Comparison of ENCODE assay signal across 8 mouse cellular contexts in the genomic region with DNA sequence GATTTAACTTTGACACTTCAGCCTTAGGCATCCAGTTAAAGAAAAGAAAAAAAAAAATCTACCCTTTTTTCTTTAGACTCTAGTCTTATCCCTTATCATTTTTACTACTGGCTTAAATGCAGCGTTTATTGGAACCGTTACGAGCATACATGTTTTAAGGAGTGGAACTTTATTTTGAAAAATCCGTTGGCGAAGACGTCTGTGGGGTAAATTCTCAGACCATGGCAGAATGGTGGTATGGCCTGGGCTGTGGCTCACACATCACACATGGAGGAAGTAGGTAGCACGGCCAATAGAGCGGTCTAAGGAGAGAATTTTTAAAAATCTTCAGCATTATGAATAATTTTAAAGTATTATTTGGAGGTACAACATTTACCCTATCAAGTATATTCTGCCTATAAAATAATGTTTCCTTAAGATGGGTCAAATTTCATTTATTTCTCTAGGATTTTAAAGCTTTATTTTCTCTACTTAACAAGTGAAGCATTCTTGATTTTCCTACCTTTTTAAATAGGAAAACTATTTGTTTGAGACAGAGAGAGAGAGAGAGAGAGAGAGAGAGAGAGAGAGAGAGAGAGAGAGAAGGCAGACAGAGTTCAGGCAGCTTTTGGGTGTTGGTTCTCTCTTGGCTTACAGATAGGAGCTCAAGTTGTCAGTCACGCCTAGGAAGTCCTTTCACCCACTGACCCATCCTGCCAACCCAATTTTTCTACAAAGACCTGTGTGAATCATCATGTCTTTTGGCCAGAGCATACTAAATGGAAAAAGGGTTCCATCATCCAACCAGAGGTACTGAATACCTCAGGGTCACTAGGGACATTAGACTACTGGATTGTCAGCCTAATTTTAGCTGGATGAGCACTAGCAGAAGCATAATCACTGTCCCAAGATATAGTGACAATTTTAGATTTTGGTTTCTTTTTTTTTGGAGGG. TPM values are rescaled to one million over a fixed set of nuclear protein-coding genes. Genes with fewer than 3 reads are reported as not detected.
DNase-seq lines count a peak whose midpoint lies in the region; ATAC-seq and TF ChIP-seq lines count a peak whose summit lies in the region.

No protein-coding gene starts in this region.

- H3K4me1 ChIP-seq in forebrain, embryonic 10.5 days = peaks cover 33% of the 10 kb centered on the region
- H3K4me1 ChIP-seq in limb, embryonic 14.5 days (ENCODE audit: control insufficient read depth, insufficient read depth, low read length) = peaks cover 8% of the 10 kb centered on the region; the same call in 1 of the 2 replicates
- H3K4me1 ChIP-seq in stomach, embryonic 16.5 days (ENCODE audit: control insufficient read depth, insufficient read depth, low read length) = peaks cover 14% of the 10 kb centered on the region

- no peaks in the 10 kb centered on the region for H3K9me3 ChIP-seq in forebrain, embryonic 10.5 days
- H3K9me3 ChIP-seq in limb, embryonic 14.5 days (ENCODE audit: control insufficient read depth, low read length) = no peaks in the 10 kb centered on the region
- H3K9me3 ChIP-seq in stomach, embryonic 16.5 days (replicated peaks; ENCODE audit: control insufficient read depth, low read length) = no peaks in the 10 kb centered on the region

- peak; percentile 17 for DNase-seq in CD4-positive, CD25-positive, alpha-beta regulatory T cell, adult 2 months (ENCODE audit: low read depth, low spot score)
- DNase-seq in 3134 (ENCODE audit: extremely low read depth, insufficient read length, low spot score) = peak; percentile 41
- DNase-seq in forebrain, embryonic 10.5 days (ENCODE audit: extremely low spot score, low spot score) = no peak
- no peak for DNase-seq in limb, embryonic 14.5 days (ENCODE audit: low spot score)
- no peak for DNase-seq in thymus, postnatal 10 days (ENCODE audit: low spot score in 2 of 2)
- no peak for DNase-seq in kidney, postnatal 14 days

- no peak for TF ChIP-seq POLR2A in limb, embryonic 14.5 days (IDR thresholded peaks at IDR 0.05; ENCODE audit: borderline replicate concordance, extremely low read depth, insufficient read depth, insufficient read length)

- H3K27ac ChIP-seq in forebrain, embryonic 10.5 days = peak overlapping the region; percentile 96
- H3K27ac ChIP-seq in limb, embryonic 14.5 days (replicated peaks; ENCODE audit: low read depth, low read length) = peak overlapping the region; percentile 92
- peak overlapping the region; percentile 90 for H3K27ac ChIP-seq in stomach, embryonic 16.5 days (ENCODE audit: low read length)

- H3K9ac ChIP-seq in limb, embryonic 14.5 days (ENCODE audit: low read depth, low read length, severe bottlenecking) = peak overlapping the region; percentile 92
- H3K9ac ChIP-seq in stomach, embryonic 16.5 days (ENCODE audit: low read length) = peak overlapping the region; percentile 77

- peaks cover 5% of the 10 kb centered on the region for H3K36me3 ChIP-seq in forebrain, embryonic 10.5 days (replicated peaks)
- 0 out of 2 replicates have a peak, but pooled peaks cover 5% of the 10 kb centered on the region for H3K36me3 ChIP-seq in limb, embryonic 14.5 days (ENCODE audit: control insufficient read depth, insufficient read depth, low read length)
- H3K36me3 ChIP-seq in stomach, embryonic 16.5 days (ENCODE audit: control insufficient read depth, insufficient read depth, low read length) = no peaks in the 10 kb centered on the region

- WGBS in forebrain, embryonic 10.5 days = 44% methylated on average over 9 of the region's 9 CpGs
- 26% methylated on average over 9 of the region's 9 CpGs for WGBS in limb, embryonic 14.5 days
- 29% methylated on average over 9 of the region's 9 CpGs for WGBS in stomach, embryonic 16.5 days

- H3K4me3 ChIP-seq in forebrain, embryonic 10.5 days = peak overlapping the region; percentile 74
- H3K4me3 ChIP-seq in limb, embryonic 14.5 days (replicated peaks; ENCODE audit: low read length) = peak overlapping the region; percentile 92
- peak overlapping the region; percentile 64 for H3K4me3 ChIP-seq in stomach, embryonic 16.5 days (replicated peaks; ENCODE audit: low read length)

- H3K4me2 ChIP-seq in limb, embryonic 14.5 days (replicated peaks; ENCODE audit: low read depth, low read length, severe bottlenecking) = peak overlapping the region; percentile 82
- peak overlapping the region; percentile 79 for H3K4me2 ChIP-seq in stomach, embryonic 16.5 days (ENCODE audit: low read depth, low read length)

- no peak for ATAC-seq in CD4-positive, CD25-positive, alpha-beta regulatory T cell, adult 4 months
- no peak for ATAC-seq in limb, embryonic 14.5 days (ENCODE audit: low FRiP score, low read depth)
- ATAC-seq in stomach, embryonic 16.5 days (ENCODE audit: insufficient read depth, low FRiP score) = no peak

- H3K27me3 ChIP-seq in forebrain, embryonic 10.5 days (ENCODE audit: poor library complexity, severe bottlenecking) = no peaks in the 10 kb centered on the region
- no peaks in the 10 kb centered on the region for H3K27me3 ChIP-seq in limb, embryonic 14.5 days (ENCODE audit: control insufficient read depth, insufficient read depth, low read length)
- no peaks in the 10 kb centered on the region for H3K27me3 ChIP-seq in stomach, embryonic 16.5 days (ENCODE audit: control insufficient read depth, insufficient read depth, low read length)

RNA-seq across cellular contexts. Expression of a gene that starts 1.7 kb away (rescaled TPM):
- 10 to 100 TPM; 10.1 to 12.5 TPM for polyA plus RNA-seq in CD4-positive, CD25-positive, alpha-beta regulatory T cell, adult 4 months (2017; shearing (Covaris generic))
- polyA plus RNA-seq in forebrain, embryonic 10.5 days (2016; fragmentation: Nextera tagmentation; extraction: Ambion mirVana) = 28.4 and 29.5 TPM in 2 replicates
- 46.6 and 55.4 TPM in 2 replicates for polyA plus RNA-seq in limb, embryonic 14.5 days (2012; rRNA removed)
- polyA plus RNA-seq in limb, embryonic 14.5 days (2014; fragmentation: Nextera tagmentation; extraction: Ambion mirVana) = 34.0 and 36.5 TPM in 2 replicates
- polyA plus RNA-seq in stomach, embryonic 16.5 days (2015; fragmentation: Nextera tagmentation; extraction: Ambion mirVana) = 36.9 and 40.0 TPM in 2 replicates

RNA-seq across cellular contexts. Expression of a gene that starts 10.5 kb away (rescaled TPM):
- polyA plus RNA-seq in CD4-positive, CD25-positive, alpha-beta regulatory T cell, adult 4 months (2017; shearing (Covaris generic)) = 10 to 100 TPM; 50.3 to 54.6 TPM
- 53.6 and 56.8 TPM in 2 replicates for polyA plus RNA-seq in forebrain, embryonic 10.5 days (2016; fragmentation: Nextera tagmentation; extraction: Ambion mirVana)
- polyA plus RNA-seq in limb, embryonic 14.5 days (2012; rRNA removed) = 19.5 and 21.1 TPM in 2 replicates
- 30.7 and 30.9 TPM in 2 replicates for polyA plus RNA-seq in limb, embryonic 14.5 days (2014; fragmentation: Nextera tagmentation; extraction: Ambion mirVana)
- polyA plus RNA-seq in stomach, embryonic 16.5 days (2015; fragmentation: Nextera tagmentation; extraction: Ambion mirVana) = 26.6 and 28.4 TPM in 2 replicates

RNA-seq across cellular contexts. Expression of a gene that starts 17.2 kb away (rescaled TPM):
- 1 to 10 TPM; 1.3 to 2.1 TPM for polyA plus RNA-seq in CD4-positive, CD25-positive, alpha-beta regulatory T cell, adult 4 months (2017; shearing (Covaris generic))
- 6.4 and 8.2 TPM in 2 replicates for polyA plus RNA-seq in forebrain, embryonic 10.5 days (2016; fragmentation: Nextera tagmentation; extraction: Ambion mirVana)
- 13.2 and 14.6 TPM in 2 replicates for polyA plus RNA-seq in limb, embryonic 14.5 days (2012; rRNA removed)
- 7.4 and 9.0 TPM in 2 replicates for polyA plus RNA-seq in limb, embryonic 14.5 days (2014; fragmentation: Nextera tagmentation; extraction: Ambion mirVana)
- polyA plus RNA-seq in stomach, embryonic 16.5 days (2015; fragmentation: Nextera tagmentation; extraction: Ambion mirVana) = 7.4 and 8.0 TPM in 2 replicates

RNA-seq across cellular contexts. Expression of a gene that starts 26.8 kb away (rescaled TPM):
- polyA plus RNA-seq in CD4-positive, CD25-positive, alpha-beta regulatory T cell, adult 4 months (2017; shearing (Covaris generic)) = not detected
- polyA plus RNA-seq in forebrain, embryonic 10.5 days (2016; fragmentation: Nextera tagmentation; extraction: Ambion mirVana) = 8.5 and 8.8 TPM in 2 replicates
- 11.6 and 14.9 TPM in 2 replicates for polyA plus RNA-seq in limb, embryonic 14.5 days (2012; rRNA removed)
- polyA plus RNA-seq in limb, embryonic 14.5 days (2014; fragmentation: Nextera tagmentation; extraction: Ambion mirVana) = 4.3 and 5.7 TPM in 2 replicates
- polyA plus RNA-seq in stomach, embryonic 16.5 days (2015; fragmentation: Nextera tagmentation; extraction: Ambion mirVana) = 5.7 and 6.3 TPM in 2 replicates

RNA-seq across cellular contexts. Expression of a gene that starts 37.7 kb away (rescaled TPM):
- polyA plus RNA-seq in CD4-positive, CD25-positive, alpha-beta regulatory T cell, adult 4 months (2017; shearing (Covaris generic)) = 100 to 1,000 TPM; 115 to 140 TPM
- polyA plus RNA-seq in forebrain, embryonic 10.5 days (2016; fragmentation: Nextera tagmentation; extraction: Ambion mirVana) = 174 and 184 TPM in 2 replicates
- 63.2 and 66.0 TPM in 2 replicates for polyA plus RNA-seq in limb, embryonic 14.5 days (2012; rRNA removed)
- 93.0 and 99.5 TPM in 2 replicates for polyA plus RNA-seq in limb, embryonic 14.5 days (2014; fragmentation: Nextera tagmentation; extraction: Ambion mirVana)
- 125 and 127 TPM in 2 replicates for polyA plus RNA-seq in stomach, embryonic 16.5 days (2015; fragmentation: Nextera tagmentation; extraction: Ambion mirVana)

Comparison
In these comparisons a context has a peak if more than half of its experiments do, and no peak if none do; other contexts are left out.
1. DNase-seq: peak in CD4-positive, CD25-positive, alpha-beta regulatory T cell, adult 2 months (single experiment) and 3134 (single experiment); none in forebrain, embryonic 10.5 days (single experiment), limb, embryonic 14.5 days (single experiment), thymus, postnatal 10 days (0 of 2) and kidney, postnatal 14 days (single experiment).
2. Peak in every context shown above with its lines, with median percentiles within 50 percentile points of each other: H3K27ac ChIP-seq and H3K4me3 ChIP-seq.